Mouse (Mus musculus) midbrain, postnatal 0 days (tissue): Measurements from ENCODE around the gene Rnft2. TPM values are rescaled to one million over a fixed set of nuclear protein-coding genes. Genes with fewer than 3 reads are reported as not detected.
A peak's percentile ranks its signal among the peaks of the same experiment; 100 is the strongest.

Experiments
- ATAC-seq: fragments of 200-750 bp; cut with Nextera tagmentation; 2 replicates; pipeline ENCODE4 v1.8.0; 2017; ENCODE audit warnings: moderate number of reproducible peaks, mild to moderate bottlenecking, moderate TSS enrichment, moderate library complexity; ENCODE audit not compliant: low FRiP score
- DNase-seq: peaks from one replicate; pipeline ENCODE4 v3.0.0-alpha.2; 2015; ENCODE audit warnings: low spot score
- H3K27ac ChIP-seq: fragments of 300-500 bp; sonication (generic); 2 replicates; pipeline ENCODE4 v1.5.1; 2014; ENCODE audit warnings: low read depth, mild to moderate bottlenecking, low read length, mixed read lengths
- H3K27me3 ChIP-seq: fragments of 300-500 bp; sonication (generic); 2 replicates; pipeline ENCODE4 v1.6.1; 2014; ENCODE audit warnings: low read length, control low read depth, mixed read lengths; ENCODE audit not compliant: insufficient read depth
- H3K36me3 ChIP-seq: fragments of 300-500 bp; sonication (generic); 2 replicates; pipeline ENCODE4 v1.6.1; 2014; ENCODE audit warnings: low read length, control low read depth, mixed read lengths; ENCODE audit not compliant: insufficient read depth
- H3K4me1 ChIP-seq: fragments of 300-500 bp; sonication (generic); 2 replicates; pipeline ENCODE4 v1.6.1; 2014; ENCODE audit warnings: mild to moderate bottlenecking, control low read depth, antibody characterized with exemption, low read length, mixed read lengths; ENCODE audit not compliant: insufficient read depth
- H3K4me2 ChIP-seq: fragments of 300-500 bp; sonication (generic); 2 replicates; pipeline ENCODE4 v1.6.1; 2014; ENCODE audit warnings: low read depth, mild to moderate bottlenecking, low read length, mixed read lengths; ENCODE audit not compliant: poor library complexity, severe bottlenecking
- H3K4me3 ChIP-seq: fragments of 300-500 bp; sonication (generic); 2 replicates; pipeline ENCODE4 v1.5.1; 2014; ENCODE audit warnings: low read depth, mild to moderate bottlenecking, low read length, moderate library complexity
- H3K9ac ChIP-seq: fragments of 300-500 bp; sonication (generic); replicated peaks from 2 replicates; pipeline ENCODE4 v1.6.1; 2014; ENCODE audit warnings: mild to moderate bottlenecking, low read length, moderate library complexity, mixed read lengths; ENCODE audit not compliant: poor library complexity, severe bottlenecking
- H3K9me3 ChIP-seq: fragments of 300-500 bp; sonication (generic); 2 replicates; pipeline ENCODE4 v1.6.1; 2016; ENCODE audit warnings: low read length, control low read depth
- CTCF ChIP-seq: IDR thresholded peaks from 2 replicates; pipeline ENCODE4 v1.5.1; 2016; ENCODE audit warnings: antibody characterized with exemption, mild to moderate bottlenecking
- WGBS: fragments of 180-500 bp; shearing (Covaris S2); extraction: QIAGEN DNeasy Blood & Tissue Kit; methylation state at CpG from one replicate; pipeline ENCODE4 v1.1.7; 2014; 5-methylcytosine and 5-hydroxymethylcytosine counted together
- polyA plus RNA-seq: library from polyadenylated mRNA; unstranded; fragments of >200 nt; fragmentation: Nextera tagmentation; extraction: Ambion mirVana; gene quantifications from 2 replicates; pipeline ENCODE4 v1.2.1, GENCODE M21; 2015
- total RNA-seq: library from RNA; depleted of rRNA; stranded (reverse); fragments of >200 nt; gene quantifications from 2 replicates; pipeline ENCODE4 v1.2.3, GENCODE M21; 2014

Gene Rnft2
- total and polyA plus RNA-seq, 2 experiments from 2014 or later, result 14.3 to 125 TPM

DNA sequence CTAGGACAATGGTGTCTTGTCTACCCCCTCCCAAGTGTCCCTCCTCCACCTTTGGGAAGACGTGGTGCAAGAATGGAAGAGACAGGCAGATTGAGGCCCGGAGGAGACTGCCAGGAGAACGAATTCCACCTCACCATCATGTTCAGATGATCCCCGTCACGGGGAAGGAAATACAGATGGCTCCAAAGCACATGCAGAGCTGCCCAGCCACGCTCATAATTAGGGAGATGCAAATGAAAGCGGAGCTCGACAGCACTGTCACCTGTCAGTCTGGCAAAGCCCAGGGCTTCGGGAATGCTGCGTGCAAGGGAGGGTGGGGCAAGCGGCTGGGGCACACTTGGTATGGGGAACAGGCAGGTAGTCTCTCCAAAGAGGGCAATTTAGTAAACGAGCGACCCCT lies 47.5 kb downstream of the Rnft2 start:
- no peak for TF ChIP-seq CTCF
- Histone ChIP-seq H3K36me3 (peaks cover 26% of the 10 kb centered on the region), H3K27ac (no peak overlapping the region), H3K4me2 (no peak overlapping the region), H3K9me3 (no peaks in the 10 kb centered on the region), H3K27me3 (no peaks in the 10 kb centered on the region), H3K9ac (no peak overlapping the region), H3K4me1 (no peaks in the 10 kb centered on the region), H3K4me3 (no peak overlapping the region)
- DNase-seq, result no peak
- 76% methylated on average over 13 of the region's 13 CpGs for WGBS
- ATAC-seq, result no peak

DNA sequence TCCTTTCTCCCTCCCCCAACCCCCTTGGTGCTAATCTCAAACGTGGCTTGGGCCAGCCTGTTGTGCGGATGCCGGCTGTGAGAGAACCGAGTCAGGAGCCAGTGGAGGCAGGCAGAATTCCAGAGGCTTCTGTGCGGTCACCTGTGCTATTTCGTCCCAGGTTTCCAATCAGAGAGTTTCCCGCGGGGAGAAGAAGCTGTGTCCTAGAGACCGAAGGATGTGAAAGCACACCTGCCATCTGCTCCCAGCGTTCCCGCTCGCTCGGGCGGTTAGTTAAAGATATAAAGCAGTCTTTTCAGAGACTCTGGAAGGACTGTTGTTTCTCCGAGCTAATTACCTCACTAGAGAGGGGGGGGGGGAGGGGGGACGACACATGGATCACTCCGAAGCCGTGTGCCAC lies 52.7 kb downstream of the Rnft2 start:
- peaks cover 7% of the 10 kb centered on the region for H3K4me1 ChIP-seq
- no peaks in the 10 kb centered on the region for H3K27me3 ChIP-seq
- ATAC-seq (no peak), DNase-seq (peak; percentile 38)
- no peak overlapping the region for H3K4me2 ChIP-seq
- H3K9me3 ChIP-seq, result no peaks in the 10 kb centered on the region
- H3K4me3 ChIP-seq, result no peak overlapping the region
- no peak overlapping the region for H3K27ac ChIP-seq
- WGBS, result 21% methylated on average over 17 of the region's 18 CpGs
- no peak for TF ChIP-seq CTCF
- H3K9ac ChIP-seq, result no peak overlapping the region
- H3K36me3 ChIP-seq, result no peaks in the 10 kb centered on the region; the same call in 1 of the 2 replicates

DNA sequence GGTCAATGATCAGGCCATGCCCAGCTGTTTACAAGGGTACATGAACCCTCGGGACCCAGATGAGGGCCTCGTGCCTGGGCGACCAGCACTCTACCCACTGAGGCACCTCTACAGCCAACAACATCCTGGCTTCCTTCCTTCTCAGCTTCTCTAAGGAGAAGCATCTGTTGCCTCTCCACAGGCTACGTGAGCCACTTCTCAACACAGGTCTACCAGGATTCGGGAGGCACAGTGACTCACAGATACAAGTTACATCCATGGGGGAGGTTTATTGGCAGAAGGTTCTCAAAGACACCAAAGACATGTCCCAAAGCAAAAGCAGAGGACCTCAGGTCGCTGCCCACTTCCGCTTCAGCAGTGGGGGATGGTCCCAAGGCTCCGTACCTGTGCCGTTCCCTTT lies 54.4 kb downstream of the Rnft2 start:
- Histone ChIP-seq H3K4me2 (no peak overlapping the region), H3K4me3 (no peak overlapping the region), H3K4me1 (peaks cover 7% of the 10 kb centered on the region), H3K36me3 (no peaks in the 10 kb centered on the region; the same call in 1 of the 2 replicates), H3K27me3 (no peaks in the 10 kb centered on the region), H3K9me3 (no peaks in the 10 kb centered on the region), H3K9ac (no peak overlapping the region), H3K27ac (no peak overlapping the region)
- ATAC-seq, result no peak
- DNase-seq, result no peak
- no peak for TF ChIP-seq CTCF
- 87% methylated on average over 9 of the region's 9 CpGs for WGBS

DNA sequence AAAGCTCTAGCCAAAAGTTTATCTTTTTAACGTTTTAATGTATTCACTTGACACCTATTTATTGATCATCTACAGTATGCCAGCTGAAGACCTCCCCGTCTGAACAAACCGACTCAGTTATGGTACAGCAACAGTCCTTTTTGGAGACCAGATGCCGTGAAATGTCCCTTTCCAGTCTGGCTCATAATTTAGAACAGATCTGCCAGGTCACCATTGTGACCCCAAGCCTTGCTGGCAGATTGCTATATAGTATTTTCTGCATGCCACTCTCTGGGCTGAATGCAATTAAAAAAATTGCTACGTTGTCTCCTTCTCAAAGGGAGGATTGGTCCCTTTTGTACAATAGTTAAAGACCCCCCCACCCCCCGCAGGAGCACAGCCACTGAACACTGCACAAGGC lies 56.6 kb downstream of the Rnft2 start:
- DNase-seq (no peak), ATAC-seq (no peak)
- 63% methylated on average over 6 of the region's 6 CpGs for WGBS
- Histone ChIP-seq H3K4me3 (no peak overlapping the region), H3K36me3 (no peaks in the 10 kb centered on the region; the same call in 1 of the 2 replicates), H3K27me3 (no peaks in the 10 kb centered on the region), H3K9me3 (no peaks in the 10 kb centered on the region), H3K27ac (no peak overlapping the region), H3K4me2 (no peak overlapping the region), H3K4me1 (peaks cover 7% of the 10 kb centered on the region), H3K9ac (no peak overlapping the region)
- TF ChIP-seq CTCF, result no peak

- H3K4me2 ChIP-seq, result no peak overlapping the region
- no peak for TF ChIP-seq CTCF
Observed at GRCm38 (mm10) chr5:118186903-118187633, 57.8 kb downstream of the Rnft2 start.

DNA sequence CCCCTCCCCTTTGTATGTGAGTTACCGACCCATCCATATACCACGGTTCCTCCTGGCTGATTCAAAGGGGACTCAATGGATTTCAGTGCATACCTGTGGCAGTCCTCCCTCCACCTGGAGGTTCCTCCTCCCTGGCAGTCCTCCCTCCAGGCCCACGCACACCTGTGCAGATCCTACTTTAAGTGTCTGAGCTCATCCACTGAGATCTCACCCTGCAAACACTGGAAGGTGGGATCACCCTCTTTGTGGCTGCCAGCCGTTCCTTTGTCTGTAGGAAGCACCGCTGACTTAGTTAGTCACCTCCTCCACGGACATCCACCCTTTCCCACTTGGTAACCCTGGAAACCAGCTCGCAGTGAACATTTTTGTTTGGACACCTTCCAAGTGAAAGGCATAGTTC lies 67.3 kb downstream of the Rnft2 start:
- DNase-seq (no peak), ATAC-seq (no peak)
- 58% methylated on average over 7 of the region's 7 CpGs for WGBS
- Histone ChIP-seq H3K9ac (no peak overlapping the region), H3K4me1 (no peaks in the 10 kb centered on the region), H3K9me3 (peaks cover 3% of the 10 kb centered on the region; the same call in 1 of the 2 replicates), H3K4me2 (no peak overlapping the region), H3K36me3 (no peaks in the 10 kb centered on the region), H3K27me3 (peaks cover 14% of the 10 kb centered on the region), H3K27ac (no peak overlapping the region), H3K4me3 (no peak overlapping the region)
- no peak for TF ChIP-seq CTCF

More at GRCm38 (mm10) chr5:118186903-118187633, 57.8 kb downstream of the Rnft2 start:
- Histone ChIP-seq H3K27me3 (no peaks in the 10 kb centered on the region), H3K9ac (no peak overlapping the region), H3K36me3 (no peaks in the 10 kb centered on the region), H3K9me3 (no peaks in the 10 kb centered on the region), H3K4me3 (no peak overlapping the region), H3K27ac (peak overlapping the region; percentile 26), H3K4me1 (peaks cover 6% of the 10 kb centered on the region)
- DNase-seq (peak; percentile 63), ATAC-seq (peak; percentile 60)
- 18% methylated on average over 9 of the region's 9 CpGs for WGBS
